Mouse (Mus musculus) small intestine, adult 2 months (tissue): Measurements from ENCODE around the gene Ccdc88c.

ENCODE experiments used
- CTCF ChIP-seq: fragments of 200-500 bp; IDR thresholded peaks from 2 replicates; pipeline ENCODE4 v1.5.1; 2012; ENCODE audit warnings: low read depth, mild to moderate bottlenecking, control low read depth, inconsistent platforms, low read length, moderate library complexity, mixed read lengths; ENCODE audit not compliant: insufficient replicate concordance, insufficient read length; ENCODE audit errors: extremely low read depth
- POLR2A ChIP-seq: fragments of 200-500 bp; IDR thresholded peaks from 2 replicates; pipeline ENCODE4 v1.6.1; 2012; ENCODE audit warnings: low read depth, mild to moderate bottlenecking, control low read depth, inconsistent platforms, low read length, moderate library complexity

- TF ChIP-seq CTCF, result no peak
- no peak for TF ChIP-seq POLR2A
Measured at GRCm38 (mm10) chr12:100873612-100874011, 155.2 kb downstream of the Ccdc88c start.
